Mouse (Mus musculus) frontal cortex, adult (tissue): ENCODE data around the gene Ccdc105.
A peak's percentile ranks its signal among the peaks of the same experiment; 100 is the strongest.

Experiments
- ATAC-seq: cut with Nextera tagmentation; 2 replicates; pipeline ENCODE4 v1.9.2; 2017; ENCODE audit warnings: mild to moderate bottlenecking, moderate library complexity, mixed read lengths; ENCODE audit not compliant: low TSS enrichment

Ccdc105 gene

DNA sequence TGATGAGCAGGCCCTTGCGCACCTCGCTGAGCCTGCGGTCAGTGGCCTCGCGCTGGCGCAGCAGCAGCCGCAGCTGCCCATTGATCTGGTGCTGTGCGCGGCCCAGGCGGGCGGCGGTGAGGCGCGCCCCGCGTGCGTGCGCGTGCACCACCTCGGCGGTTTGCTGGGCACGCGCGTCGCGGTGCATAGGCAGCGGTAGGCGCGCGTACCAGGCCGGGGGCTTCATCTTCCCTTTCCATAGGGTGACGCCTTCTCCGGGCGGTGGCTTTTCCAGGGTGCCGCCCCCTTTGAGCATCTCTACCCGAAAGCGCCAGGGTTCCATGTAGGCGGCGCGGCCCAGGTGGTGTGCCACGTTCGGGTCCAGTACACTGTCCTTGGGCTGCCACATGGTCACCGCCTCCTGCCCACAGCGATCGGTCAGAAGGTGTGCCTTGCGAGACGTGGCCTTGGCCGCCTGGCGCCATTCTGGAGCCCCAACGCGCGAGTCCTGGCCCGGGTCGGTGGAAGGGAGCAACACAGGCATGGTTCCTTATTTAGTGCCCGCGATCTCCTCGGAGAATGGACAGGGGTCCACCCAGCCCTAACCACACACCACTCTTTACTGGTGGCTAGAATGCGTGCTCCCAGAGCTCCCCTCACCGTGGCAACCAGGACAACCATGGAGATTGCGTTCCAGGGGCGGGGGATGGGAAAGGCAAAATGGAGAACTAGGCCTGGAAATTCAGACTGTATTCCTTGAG lies at the start of gene Ccdc105:
Gene Ccdc105, minus strand, starts transcription at position 614 of the 740 bp plus-strand sequence.
- peak; percentile 87 for ATAC-seq

DNA sequence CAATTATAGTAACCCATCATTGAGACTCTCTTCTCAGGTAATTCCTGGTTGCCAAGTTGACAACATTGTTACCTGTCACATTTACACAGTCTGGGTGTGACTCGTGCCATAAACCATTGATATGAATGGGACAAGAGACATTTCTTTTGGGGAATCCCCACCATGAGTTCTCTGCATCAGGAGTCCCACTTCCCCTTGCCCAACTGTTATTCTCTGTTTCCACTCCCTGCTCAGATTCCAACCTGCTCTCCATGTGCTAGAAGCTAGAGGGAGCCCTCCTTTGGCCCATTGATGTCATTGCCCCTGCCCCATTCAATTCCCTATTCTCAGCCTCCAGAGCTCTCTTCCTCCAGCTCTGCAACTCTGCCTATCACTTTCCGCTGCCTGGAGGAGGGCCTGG lies 48.6 kb upstream of the Ccdc105 start:
- no peak for ATAC-seq

DNA sequence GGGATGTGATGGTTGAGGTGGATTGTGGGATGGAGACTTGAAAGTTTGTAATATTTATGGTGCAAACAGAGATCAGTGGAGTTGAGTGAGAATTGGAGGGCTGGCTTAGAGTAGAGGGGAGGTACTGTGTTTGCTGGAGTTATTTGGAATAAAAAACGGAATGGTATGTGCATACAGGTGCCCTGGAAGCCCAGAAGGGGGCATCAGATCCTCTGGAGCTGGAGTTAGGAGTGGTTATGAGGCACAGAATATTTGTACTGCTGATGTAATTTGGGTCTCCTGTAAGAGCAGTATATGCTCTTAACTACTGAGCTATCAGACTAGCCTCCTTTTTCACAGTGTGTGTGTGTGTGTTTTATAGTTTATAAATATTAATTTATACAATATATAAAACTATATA lies 37.7 kb upstream of the Ccdc105 start:
- ATAC-seq = no peak

DNA sequence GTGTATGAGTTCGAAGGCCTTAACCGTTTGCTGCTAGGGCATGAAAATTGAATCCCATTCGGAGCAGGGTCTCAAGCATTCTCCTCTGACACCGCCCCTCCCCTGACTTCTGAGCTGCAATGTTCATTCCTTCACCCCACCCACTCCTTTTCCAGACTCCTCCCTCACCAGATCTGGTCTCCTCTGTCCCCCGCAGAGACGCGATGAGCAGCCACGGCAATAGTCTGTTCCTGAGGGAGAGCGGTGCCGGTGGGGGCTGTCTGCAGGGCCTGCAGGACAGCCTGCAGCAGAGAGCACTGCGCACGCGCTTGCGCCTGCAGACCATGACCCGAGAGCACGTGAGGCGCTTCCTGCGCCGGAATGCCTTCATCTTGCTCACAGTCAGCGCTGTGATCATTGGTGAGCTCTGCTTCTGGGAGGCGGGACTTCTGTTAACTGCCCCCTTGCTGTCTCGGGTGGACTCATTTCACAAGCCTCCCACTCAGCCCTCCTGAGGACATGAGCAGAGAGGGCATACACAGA lies 34.8 kb upstream of the Ccdc105 start:
- peak; percentile 98 for ATAC-seq

DNA sequence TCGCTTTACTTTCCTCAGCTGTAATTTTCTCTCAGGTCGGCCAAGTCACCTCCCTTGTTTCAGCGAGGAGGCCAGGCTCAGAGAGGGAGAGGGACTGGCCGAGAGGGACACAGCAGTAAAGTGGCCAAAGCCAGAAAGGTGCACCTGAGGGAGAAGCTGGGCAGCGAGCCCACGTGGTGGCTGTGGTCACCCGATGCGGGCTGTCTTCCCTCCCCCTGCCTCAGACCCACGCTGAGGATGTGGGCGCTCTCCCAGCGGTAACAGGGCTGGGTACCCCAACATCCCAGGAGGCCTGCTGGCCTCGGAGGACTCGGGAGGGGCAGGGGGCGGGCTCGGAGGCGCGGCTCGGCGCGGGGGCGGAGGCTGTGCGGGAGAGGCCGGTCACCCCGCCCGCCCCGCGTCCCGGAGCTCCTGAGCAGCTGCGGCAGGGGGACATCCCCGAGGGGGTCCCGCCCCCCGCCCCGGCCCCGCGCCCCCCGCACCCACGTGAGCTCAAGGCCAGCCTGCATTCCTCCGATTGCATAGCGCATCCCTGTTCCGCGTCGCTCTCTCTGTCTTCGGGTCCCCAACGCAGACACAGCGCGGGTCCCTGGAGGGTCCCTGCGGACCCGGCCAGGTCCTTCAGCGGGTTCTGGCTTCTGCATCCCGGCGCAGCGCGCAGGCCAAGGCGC lies 27.3 kb upstream of the Ccdc105 start, which contains the start of gene Slc1a6:
Gene Slc1a6, plus strand, starts transcription at position 516 of the 671 bp plus-strand sequence.
- ATAC-seq = peak; percentile 58

DNA sequence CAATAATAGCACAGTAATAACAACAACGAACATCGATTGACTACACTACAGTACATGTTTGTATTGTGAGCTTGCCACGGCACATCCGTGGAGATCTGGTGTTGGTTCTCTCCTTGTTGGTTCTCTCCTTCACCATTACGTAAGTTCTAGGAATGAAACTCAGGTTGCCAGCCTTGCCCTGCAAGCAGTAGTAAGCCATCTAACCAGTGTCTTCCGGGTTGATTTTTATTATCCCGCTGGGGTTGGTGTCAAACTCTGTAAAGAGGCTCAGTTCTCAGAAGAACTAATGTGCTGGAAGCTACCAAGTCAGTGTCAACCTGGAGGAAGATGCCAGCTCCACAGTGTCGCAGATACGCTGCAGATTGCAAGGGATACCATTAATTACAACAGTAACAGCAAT lies 26.7 kb upstream of the Ccdc105 start:
- ATAC-seq = peak; percentile 66

DNA sequence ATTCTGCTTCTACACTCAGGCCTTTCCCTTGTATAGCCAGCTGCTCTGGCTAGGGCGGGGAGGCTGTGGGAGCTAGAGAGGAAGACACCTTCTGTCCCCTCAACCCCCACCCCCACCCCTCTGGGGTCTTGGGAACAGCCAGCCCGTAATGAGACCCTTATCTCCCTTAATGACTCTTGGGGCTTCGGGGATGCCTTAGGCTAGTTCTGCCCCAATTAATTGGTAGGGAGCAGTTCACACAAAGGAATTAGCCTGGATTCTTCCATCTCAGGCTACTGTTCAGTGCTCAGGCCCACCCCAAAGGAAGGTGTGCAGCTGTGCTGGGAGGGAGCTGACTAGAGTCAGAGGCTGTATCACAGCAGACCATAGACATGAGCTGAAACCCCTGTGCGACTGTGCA lies 23.0 kb upstream of the Ccdc105 start:
- ATAC-seq = no peak

DNA sequence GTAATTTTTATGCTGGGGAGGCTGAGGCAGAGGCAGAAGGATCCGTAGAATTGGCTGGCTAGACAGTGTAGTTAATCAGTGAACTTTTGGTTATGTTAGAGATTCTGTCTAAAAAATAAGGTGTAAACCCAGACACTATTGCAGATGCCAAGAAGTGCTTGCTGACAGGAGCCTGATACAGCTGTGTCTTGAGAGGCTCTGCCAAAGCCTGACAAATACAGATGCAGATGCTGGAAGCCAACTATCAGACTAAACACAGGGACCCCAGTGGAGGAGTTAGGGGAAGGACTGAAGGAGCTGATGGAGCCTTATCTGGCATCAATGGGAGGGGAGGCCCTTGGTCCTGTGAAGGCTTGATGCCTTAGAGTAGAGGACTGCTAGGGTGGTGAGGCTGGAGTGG lies 12.7 kb upstream of the Ccdc105 start:
- ATAC-seq = no peak

DNA sequence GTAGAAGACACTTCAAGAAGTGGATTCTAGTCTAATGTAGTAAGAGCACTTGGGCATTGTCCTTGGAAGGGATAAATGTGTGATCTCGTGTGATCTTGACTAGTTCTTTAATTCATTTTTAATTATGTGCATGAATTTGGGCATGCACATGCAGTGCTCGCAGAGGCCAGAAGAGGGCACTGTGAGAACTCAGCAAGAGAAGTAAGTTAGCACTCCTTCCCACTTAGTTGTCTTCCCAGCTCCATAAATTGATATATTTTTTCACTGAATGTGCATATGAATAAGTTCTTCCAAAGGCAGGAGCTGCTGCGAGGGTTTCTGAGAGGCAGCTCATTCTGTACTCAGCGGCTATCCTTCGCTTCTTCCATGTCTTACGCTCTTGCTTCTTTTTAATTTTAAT lies 3.2 kb upstream of the Ccdc105 start:
- peak; percentile 71 for ATAC-seq

DNA sequence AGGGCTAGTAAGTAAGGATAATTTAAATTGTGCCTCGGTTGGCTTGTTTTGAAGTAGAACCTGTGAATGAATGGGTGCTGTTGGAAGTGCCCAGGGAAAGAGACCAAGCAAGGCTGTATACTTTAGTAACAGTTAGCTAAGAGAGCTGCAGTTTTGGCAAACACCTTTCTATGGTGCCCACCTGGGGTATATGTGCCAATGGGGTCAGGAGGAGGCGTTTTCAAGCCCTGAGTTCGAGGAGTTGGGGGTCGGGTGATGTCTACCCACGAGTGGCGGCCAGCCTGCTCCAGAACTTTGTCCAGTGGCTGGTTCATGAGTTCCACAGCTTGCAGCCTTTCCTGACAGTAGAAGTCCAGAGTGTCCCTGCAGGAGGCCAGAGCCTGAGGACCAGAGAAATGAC lies 3.9 kb downstream of the Ccdc105 start:
- no peak for ATAC-seq

DNA sequence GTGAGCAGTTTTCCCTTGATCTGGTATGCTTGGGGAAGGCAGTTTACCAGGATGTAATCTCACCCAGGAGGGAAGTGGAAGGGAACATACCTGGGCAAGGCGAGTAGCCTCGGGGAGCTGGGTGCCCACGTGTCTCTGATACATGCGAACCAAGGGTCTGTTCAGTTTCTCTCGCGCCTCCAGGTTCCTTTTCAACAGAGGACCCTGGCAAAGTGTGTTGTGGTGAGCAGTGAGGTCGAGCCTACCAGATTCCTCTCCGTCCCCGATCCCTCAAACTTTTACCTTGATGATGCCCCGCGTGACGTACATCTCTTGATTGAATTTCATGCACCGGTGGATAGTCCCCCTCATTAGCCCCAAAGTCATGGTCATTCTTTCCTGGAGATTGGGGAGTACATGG lies 4.7 kb downstream of the Ccdc105 start:
- no peak for ATAC-seq

DNA sequence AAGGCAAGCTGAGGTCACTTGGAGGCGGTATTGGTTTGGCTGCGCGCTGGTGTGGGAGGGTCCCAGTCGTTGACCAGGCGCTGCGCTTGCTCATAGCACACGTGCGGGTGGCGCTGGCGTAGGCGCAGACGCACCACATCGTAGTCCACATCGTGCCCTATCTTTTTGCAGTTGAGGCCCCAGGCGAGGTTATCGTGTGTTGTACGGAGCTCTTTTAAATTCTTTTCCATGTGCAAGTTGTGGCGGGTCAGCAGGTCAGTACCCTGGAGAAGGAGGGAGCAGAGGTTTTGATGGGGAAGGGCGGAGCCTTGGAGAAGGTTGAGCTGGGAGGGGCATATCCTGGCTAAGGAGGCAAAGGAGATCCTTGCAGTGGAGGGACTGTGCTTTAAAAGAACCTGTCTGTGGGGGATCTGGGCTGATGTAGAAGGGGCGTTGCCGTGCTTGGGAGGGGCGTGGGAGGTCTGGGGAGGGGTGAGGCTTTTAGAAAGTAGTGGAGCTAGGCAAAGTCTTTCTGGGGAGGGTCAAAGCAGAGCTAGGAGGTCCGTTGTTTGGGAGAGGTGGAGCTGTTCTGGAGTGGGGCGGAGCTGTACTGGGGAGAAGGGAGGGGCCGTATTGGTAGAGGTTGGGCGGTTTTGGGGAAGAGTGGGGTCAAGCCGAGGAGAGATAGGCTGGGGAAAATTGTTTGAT lies 5.7 kb downstream of the Ccdc105 start:
- peak; percentile 81 for ATAC-seq

DNA sequence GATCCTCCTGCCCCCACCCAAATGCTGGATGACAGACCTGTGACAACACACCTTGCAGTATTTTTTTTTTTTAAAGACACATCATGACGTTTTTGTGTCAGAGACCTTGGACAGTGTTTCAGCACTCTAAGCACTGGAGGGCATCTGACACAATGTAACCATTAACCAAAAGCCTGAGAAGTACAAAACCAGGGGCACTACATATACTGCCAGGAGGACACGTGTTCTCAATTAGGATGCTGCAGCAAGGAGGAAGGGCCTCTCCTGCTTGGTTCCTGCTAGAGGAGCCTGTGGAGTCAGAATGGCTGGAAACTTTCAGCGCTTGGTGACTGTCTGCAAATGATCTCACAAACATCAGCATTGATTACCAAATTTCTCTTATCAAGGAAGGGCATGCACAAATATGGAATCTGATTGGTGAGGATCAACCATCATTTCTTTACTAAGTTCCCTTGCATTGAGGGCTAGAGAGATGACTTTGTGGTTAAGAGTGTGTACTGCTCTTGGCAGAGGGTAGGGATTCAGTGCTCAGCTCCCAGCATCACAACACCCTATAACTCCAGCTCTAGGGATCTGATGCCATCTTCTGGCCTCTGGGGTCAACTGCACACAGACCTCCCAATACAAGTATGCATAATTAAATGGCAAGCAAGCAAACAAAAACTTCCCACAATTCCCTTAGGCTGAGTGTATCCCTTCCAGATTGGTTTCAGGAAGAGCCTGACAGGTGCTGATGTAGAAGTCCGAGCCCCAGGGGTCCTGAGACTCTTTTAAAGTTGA lies 7.2 kb downstream of the Ccdc105 start:
- ATAC-seq = no peak

DNA sequence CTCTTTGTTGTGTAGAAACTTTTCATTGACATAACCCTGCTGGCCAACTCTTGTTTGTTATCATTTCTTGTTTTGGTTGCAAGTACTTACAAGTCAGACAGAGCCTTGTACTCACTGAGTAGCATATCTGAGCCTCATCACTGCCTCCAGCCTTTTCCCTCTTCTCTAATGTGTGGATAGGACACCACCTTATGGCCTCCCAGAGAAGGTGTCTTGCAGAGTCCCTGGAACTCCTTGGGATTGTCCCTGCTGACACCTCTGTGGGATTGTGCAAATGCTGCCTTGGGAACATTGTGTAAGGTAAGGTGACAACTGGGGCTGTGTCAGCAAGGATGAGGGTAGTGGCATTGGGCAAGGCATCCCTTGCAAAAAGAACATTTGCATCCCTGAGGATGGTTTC lies 9.1 kb downstream of the Ccdc105 start:
- ATAC-seq = no peak

DNA sequence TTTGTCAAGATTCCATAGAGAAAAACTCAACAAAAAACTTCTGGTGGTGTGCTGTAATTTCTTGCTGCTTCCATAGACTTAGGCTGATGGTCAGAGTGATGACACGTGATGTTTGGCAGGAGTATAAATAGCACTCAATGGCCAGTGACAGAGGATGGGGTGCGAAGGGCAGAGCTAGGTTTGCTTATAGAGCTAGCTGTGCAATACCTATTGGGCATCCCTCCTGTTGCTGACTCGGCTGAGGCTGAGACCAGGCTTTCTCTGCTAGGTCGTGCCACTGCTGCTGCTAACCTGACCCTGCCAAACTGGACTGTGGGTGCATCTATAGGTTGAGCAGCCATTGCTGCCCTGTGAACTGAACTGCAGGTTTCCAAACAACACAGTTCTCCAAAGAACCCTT lies 13.0 kb downstream of the Ccdc105 start:
- no peak for ATAC-seq

DNA sequence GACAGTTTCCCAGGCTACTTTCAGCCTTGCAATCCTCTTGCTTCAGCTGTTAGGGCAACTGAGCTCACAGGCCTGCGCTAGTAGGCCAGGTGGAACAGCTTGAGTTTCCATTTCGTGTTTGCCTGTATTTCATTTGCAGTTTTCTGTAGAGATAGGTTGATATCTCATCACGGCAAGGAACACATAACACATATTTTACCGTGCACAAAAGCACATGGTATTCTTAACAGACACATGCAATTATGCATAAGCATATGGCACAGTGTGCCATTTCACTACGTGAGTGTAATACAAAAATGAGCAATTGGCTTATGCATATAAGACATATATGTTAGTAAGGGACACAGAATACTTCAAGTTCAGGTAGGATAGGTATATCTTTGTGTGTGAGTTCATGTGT lies 25.0 kb downstream of the Ccdc105 start:
- ATAC-seq = no peak

DNA sequence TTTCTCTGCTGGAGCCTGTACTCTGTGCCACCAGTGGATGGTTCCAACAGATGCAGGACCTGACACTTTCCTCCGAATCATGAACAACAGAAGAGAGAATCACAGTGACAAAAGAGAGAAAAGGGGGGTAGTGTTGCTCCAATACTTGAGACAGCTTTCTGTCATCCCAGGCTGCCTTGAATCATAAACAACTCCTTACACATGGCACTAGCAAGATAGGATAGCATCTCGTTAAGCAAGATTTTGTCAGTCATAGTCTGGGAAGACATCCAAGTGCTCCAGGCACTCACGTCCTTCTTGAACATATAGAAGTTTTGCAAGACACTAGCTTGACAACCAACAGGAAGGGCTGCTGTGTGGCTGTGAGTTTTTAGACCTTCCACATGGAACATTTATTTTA lies 25.8 kb downstream of the Ccdc105 start:
- ATAC-seq = peak; percentile 88

DNA sequence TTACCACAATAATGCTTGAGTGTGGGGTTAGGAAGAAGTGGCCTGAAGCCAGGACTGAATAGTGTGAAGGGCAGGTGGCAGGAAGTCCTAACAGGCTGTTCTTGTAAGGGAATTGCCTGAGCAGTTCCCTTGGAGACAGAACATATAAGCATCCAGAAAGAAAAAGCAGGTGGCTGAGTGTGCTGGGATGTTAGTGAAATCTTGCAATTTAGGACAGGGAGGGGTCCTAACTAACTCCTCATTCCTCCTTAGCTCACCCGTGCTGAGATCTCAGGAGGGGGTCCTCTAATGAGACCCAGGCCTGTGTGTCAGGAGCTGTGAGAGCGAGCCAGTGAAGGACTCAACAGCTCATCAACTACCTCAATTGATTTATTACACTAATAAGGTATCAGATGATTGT lies 29.4 kb downstream of the Ccdc105 start:
- ATAC-seq = no peak

DNA sequence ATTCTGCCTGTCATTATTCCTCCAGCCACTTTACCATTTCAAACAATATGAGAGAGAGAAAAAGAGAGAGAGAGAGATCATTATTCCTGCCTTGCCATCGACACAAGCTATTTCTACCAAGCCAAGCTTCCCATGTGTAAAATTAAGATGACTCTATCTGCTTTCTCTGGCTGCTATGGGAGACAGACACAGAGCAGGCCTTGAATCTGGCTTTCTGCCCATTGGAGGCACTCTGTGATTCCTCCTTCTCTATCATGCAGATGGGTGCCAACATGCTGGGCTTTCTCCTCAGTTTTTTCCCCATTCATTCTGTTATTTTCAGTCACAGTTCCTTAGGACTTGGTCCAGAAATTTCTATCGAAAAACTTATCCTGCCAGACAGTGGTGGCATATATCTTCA lies 30.2 kb downstream of the Ccdc105 start:
- peak; percentile 62; the same call in 1 of the 2 replicates for ATAC-seq

DNA sequence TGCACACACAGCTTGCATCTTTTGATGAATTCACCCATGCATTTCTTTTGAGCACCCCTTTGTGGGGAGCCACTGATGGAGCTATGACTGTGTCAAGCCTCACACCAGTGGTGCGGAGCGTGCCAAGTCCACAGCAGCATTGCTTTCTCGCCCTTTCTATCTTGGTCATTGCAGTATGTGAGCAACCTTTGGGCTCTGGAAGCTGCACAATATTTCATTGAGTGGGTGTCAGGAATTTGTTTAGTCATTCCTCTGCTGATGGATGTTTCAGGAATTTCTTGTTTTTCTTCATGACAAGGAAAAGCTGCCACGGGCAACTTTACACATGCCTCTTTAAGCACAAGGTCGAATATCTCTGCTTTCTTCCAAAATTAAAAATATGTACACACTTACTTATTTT lies 30.8 kb downstream of the Ccdc105 start:
- no peak for ATAC-seq

DNA sequence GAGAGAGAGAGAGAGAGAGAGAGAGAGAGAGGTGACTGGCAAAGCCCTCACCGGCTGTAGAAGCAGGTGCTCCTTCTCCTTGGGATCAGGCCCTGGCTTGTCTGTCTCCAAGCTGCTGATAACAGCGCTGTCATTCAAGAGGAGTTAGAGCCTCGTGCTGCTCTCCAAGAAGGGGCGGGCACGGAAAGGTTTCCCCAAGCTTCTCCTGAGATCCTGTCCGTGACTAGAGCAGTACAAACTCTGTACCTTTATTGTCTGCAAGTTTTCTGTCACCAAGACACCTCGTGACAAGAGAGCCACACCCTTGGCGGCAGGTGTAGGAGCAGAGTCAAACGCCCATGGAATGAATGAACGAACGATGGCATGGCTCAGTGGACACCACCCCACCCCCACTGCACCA lies 34.8 kb downstream of the Ccdc105 start, which contains the start of gene Casp14:
Gene Casp14, minus strand, starts transcription at position 239 of the 400 bp plus-strand sequence.
- ATAC-seq = no peak

DNA sequence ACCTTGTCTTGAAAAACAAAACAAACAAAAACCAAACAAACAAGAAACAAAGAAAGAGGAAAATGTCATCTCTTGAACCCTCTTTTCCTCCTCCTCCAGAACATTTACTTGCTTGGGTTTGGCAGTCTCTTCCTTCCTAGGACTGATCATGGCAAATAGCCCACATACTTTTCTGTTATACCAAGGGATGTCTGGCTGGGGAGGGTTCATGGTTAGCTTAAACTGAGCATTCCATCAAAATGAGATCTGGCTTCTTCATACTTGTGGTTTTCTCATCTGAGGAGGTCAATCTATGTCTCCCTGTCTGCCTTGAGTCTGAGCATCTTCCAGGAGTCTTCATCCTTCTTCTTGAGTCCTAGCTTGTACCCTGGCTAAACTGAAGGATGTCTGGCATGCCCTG lies 36.6 kb downstream of the Ccdc105 start:
- no peak for ATAC-seq
